Mouse (Mus musculus): ENCODE results near the gene Zfp655. TPM values are rescaled to one million over a fixed set of nuclear protein-coding genes. Genes with fewer than 3 reads are reported as not detected.

The Zfp655 gene
- polyA plus RNA-seq (2012; rRNA removed) = 3.2 and 8.6 TPM in 2 replicates

GRCm38 (mm10) chr5:145231367-145231871 is at the start of gene Zfp655:
Gene Zfp655, plus strand, starts transcription at chr5:145231715.
- under 1% methylated on average over 42 of the region's 42 CpGs for WGBS

GRCm38 (mm10) chr5:145185244-145185643 is 46.3 kb upstream of the Zfp655 start:
- WGBS = 89% methylated on average over 2 of the region's 2 CpGs

More at GRCm38 (mm10) chr5:145231367-145231871, at the start of gene Zfp655:
- Histone ChIP-seq H3K27ac (ENCODE audit: insufficient read depth, low read depth, low read length) (peak within 1 kb of the TSS; percentile 94), H3K36me3 (ENCODE audit: control insufficient read depth, insufficient read depth, low read length) (peaks cover 27% of the 10 kb centered on the region), H3K4me3 (ENCODE audit: low read depth, low read length) (peak within 1 kb of the TSS; percentile 86), H3K27me3 (ENCODE audit: control insufficient read depth, insufficient read depth, low read length) (no peaks in the 10 kb centered on the region), H3K4me1 (ENCODE audit: control insufficient read depth, insufficient read depth, insufficient read length, low read length) (no peaks in the 10 kb centered on the region; the same call in 1 of the 2 replicates)
- TF ChIP-seq POLR2A (IDR thresholded peaks at IDR 0.05; ENCODE audit: low read depth, low read length) (peak; percentile 90), CTCF (IDR thresholded peaks at IDR 0.05; ENCODE audit: extremely low read depth, insufficient read length, insufficient replicate concordance, low read depth, low read length) (no peak)

GRCm38 (mm10) chr5:145189416-145189815 is 42.1 kb upstream of the Zfp655 start:
- H3K4me3 ChIP-seq (ENCODE audit: low read depth, low read length) = no peak overlapping the region
- H3K27me3 ChIP-seq (ENCODE audit: control insufficient read depth, insufficient read depth, low read length) = no peaks in the 10 kb centered on the region
- peaks cover 32% of the 10 kb centered on the region for H3K36me3 ChIP-seq (ENCODE audit: control insufficient read depth, insufficient read depth, low read length)
- TF ChIP-seq CTCF (IDR thresholded peaks at IDR 0.05; ENCODE audit: extremely low read depth, insufficient read length, insufficient replicate concordance, low read depth, low read length) (no peak), POLR2A (IDR thresholded peaks at IDR 0.05; ENCODE audit: low read depth, low read length) (no peak)
- H3K4me1 ChIP-seq (ENCODE audit: control insufficient read depth, insufficient read depth, insufficient read length, low read length) = peaks cover 6% of the 10 kb centered on the region; the same call in 1 of the 2 replicates
- H3K27ac ChIP-seq (ENCODE audit: insufficient read depth, low read depth, low read length) = no peak overlapping the region
- WGBS = 67% methylated on average over 6 of the region's 6 CpGs

More at GRCm38 (mm10) chr5:145185244-145185643, 46.3 kb upstream of the Zfp655 start:
- H3K36me3 ChIP-seq (ENCODE audit: control insufficient read depth, insufficient read depth, low read length) = peaks cover 64% of the 10 kb centered on the region
- H3K4me3 ChIP-seq (ENCODE audit: low read depth, low read length) = no peak overlapping the region
- H3K4me1 ChIP-seq (ENCODE audit: control insufficient read depth, insufficient read depth, insufficient read length, low read length) = peaks cover 2% of the 10 kb centered on the region; the same call in 1 of the 2 replicates
- TF ChIP-seq CTCF (IDR thresholded peaks at IDR 0.05; ENCODE audit: extremely low read depth, insufficient read length, insufficient replicate concordance, low read depth, low read length) = no peak
- TF ChIP-seq POLR2A (IDR thresholded peaks at IDR 0.05; ENCODE audit: low read depth, low read length) = no peak
- H3K27me3 ChIP-seq (ENCODE audit: control insufficient read depth, insufficient read depth, low read length) = no peaks in the 10 kb centered on the region
- no peak overlapping the region for H3K27ac ChIP-seq (ENCODE audit: insufficient read depth, low read depth, low read length)

- 10% methylated on average over 5 of the region's 5 CpGs for WGBS
Observed at GRCm38 (mm10) chr5:145190373-145190772, 41.1 kb upstream of the Zfp655 start.

GRCm38 (mm10) chr5:145190875-145191798 is 40.4 kb upstream of the Zfp655 start:
- peaks cover 5% of the 10 kb centered on the region; the same call in 1 of the 2 replicates for H3K4me1 ChIP-seq (ENCODE audit: control insufficient read depth, insufficient read depth, insufficient read length, low read length)
- H3K4me3 ChIP-seq (ENCODE audit: low read depth, low read length) = peak overlapping the region; percentile 87
- H3K36me3 ChIP-seq (ENCODE audit: control insufficient read depth, insufficient read depth, low read length) = peaks cover 35% of the 10 kb centered on the region
- peak overlapping the region; percentile 85 for H3K27ac ChIP-seq (ENCODE audit: insufficient read depth, low read depth, low read length)
- under 1% methylated on average over 41 of the region's 41 CpGs for WGBS
- TF ChIP-seq CTCF (IDR thresholded peaks at IDR 0.05; ENCODE audit: extremely low read depth, insufficient read length, insufficient replicate concordance, low read depth, low read length) (peak; percentile 3; the same call in 1 of the 2 replicates), POLR2A (IDR thresholded peaks at IDR 0.05; ENCODE audit: low read depth, low read length) (peak; percentile 84)
- H3K27me3 ChIP-seq (ENCODE audit: control insufficient read depth, insufficient read depth, low read length) = no peaks in the 10 kb centered on the region

More at GRCm38 (mm10) chr5:145190373-145190772, 41.1 kb upstream of the Zfp655 start:
- Histone ChIP-seq H3K27me3 (ENCODE audit: control insufficient read depth, insufficient read depth, low read length) (no peaks in the 10 kb centered on the region), H3K27ac (ENCODE audit: insufficient read depth, low read depth, low read length) (peak overlapping the region; percentile 84; the same call in 1 of the 2 replicates), H3K4me3 (ENCODE audit: low read depth, low read length) (peak overlapping the region; percentile 87), H3K4me1 (ENCODE audit: control insufficient read depth, insufficient read depth, insufficient read length, low read length) (peaks cover 6% of the 10 kb centered on the region; the same call in 1 of the 2 replicates), H3K36me3 (ENCODE audit: control insufficient read depth, insufficient read depth, low read length) (peaks cover 33% of the 10 kb centered on the region)
- TF ChIP-seq POLR2A (IDR thresholded peaks at IDR 0.05; ENCODE audit: low read depth, low read length) (no peak), CTCF (IDR thresholded peaks at IDR 0.05; ENCODE audit: extremely low read depth, insufficient read length, insufficient replicate concordance, low read depth, low read length) (no peak)

GRCm38 (mm10) chr5:145191962-145192361 is 39.6 kb upstream of the Zfp655 start, which contains the start of gene Atp5j2:
Gene Atp5j2, minus strand, starts transcription at chr5:145192062.
- TF ChIP-seq POLR2A (IDR thresholded peaks at IDR 0.05; ENCODE audit: low read depth, low read length) (no peak), CTCF (IDR thresholded peaks at IDR 0.05; ENCODE audit: extremely low read depth, insufficient read length, insufficient replicate concordance, low read depth, low read length) (no peak)

More at GRCm38 (mm10) chr5:145191962-145192361, 39.6 kb upstream of the Zfp655 start, which contains the start of gene Atp5j2:
- Histone ChIP-seq H3K4me1 (ENCODE audit: control insufficient read depth, insufficient read depth, insufficient read length, low read length) (peaks cover 5% of the 10 kb centered on the region; the same call in 1 of the 2 replicates), H3K27me3 (ENCODE audit: control insufficient read depth, insufficient read depth, low read length) (no peaks in the 10 kb centered on the region), H3K36me3 (ENCODE audit: control insufficient read depth, insufficient read depth, low read length) (peaks cover 29% of the 10 kb centered on the region), H3K4me3 (ENCODE audit: low read depth, low read length) (peak within 1 kb of the TSS; percentile 87), H3K27ac (ENCODE audit: insufficient read depth, low read depth, low read length) (peak within 1 kb of the TSS; percentile 85)
- 82% methylated on average over 2 of the region's 2 CpGs for WGBS

Measured in small intestine, adult 2 months (tissue).